Mouse (Mus musculus): ENCODE data around the gene Usmg5.
A peak's percentile ranks its signal among the peaks of the same experiment; 100 is the strongest.

The Usmg5 gene

DNA sequence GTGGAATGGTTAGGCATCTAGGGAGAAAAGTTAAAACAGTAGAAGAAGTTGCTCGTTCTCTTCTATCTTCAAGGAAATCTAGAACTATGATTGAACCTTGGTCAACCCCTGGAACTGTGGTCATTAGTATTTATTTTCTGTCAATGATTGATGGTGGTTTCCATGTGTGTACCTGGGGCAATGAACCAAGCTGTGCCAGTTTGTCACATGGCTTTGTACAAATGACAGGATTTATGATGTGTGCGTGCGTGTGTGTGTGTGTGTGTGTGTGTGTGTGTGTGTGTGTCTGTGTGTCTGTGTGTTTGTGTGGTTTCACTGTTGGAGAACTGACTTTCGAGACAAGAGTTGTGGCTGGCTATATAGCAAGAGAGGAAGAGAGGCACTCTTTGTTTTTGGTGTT, 37.0 kb downstream of the Usmg5 start:
- DNase-seq: no peak

GRCm38 (mm10) chr19:47052927-47053326, 37.5 kb downstream of the Usmg5 start:
- no peak for DNase-seq

GRCm38 (mm10) chr19:47050271-47051032, 40.0 kb downstream of the Usmg5 start, which contains the start of gene Pcgf6:
Gene Pcgf6 (minus strand): TSS chr19:47050906.
- peak; percentile 86 for DNase-seq

GRCm38 (mm10) chr19:47049840-47050239, 40.6 kb downstream of the Usmg5 start:
- peak; percentile 47 for DNase-seq

- no peak for DNase-seq
Measured at GRCm38 (mm10) chr19:47049061-47049460, 41.4 kb downstream of the Usmg5 start.

GRCm38 (mm10) chr19:47047236-47047833, 43.1 kb downstream of the Usmg5 start:
- DNase-seq: no peak

GRCm38 (mm10) chr19:47046343-47046742, 44.1 kb downstream of the Usmg5 start:
- DNase-seq: no peak

- no peak for DNase-seq
Measured at GRCm38 (mm10) chr19:47043608-47044007, 46.8 kb downstream of the Usmg5 start.

- DNase-seq: no peak
Measured at GRCm38 (mm10) chr19:47040720-47041473, 49.5 kb downstream of the Usmg5 start.

DNA sequence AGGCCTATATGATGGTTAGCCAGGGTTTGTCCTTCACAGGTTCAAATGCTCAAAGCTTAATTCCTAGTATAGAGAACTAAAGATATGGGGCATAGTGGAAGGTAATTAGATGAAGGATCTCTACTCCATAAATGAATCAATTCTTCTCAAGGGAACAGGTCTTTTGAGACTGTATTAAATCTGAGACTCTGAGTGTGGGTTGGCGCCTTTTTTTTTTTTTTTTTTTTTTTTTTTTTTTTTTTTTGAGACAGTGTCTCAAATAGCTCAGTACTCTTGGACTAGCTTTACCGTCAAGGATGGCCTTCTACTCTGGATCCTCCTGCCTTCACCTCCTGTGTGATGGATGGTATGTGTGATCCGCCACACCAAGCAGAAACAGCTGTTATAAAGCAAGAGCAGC, 53.9 kb downstream of the Usmg5 start:
- DNase-seq: no peak

GRCm38 (mm10) chr19:47034916-47035315, 55.5 kb downstream of the Usmg5 start:
- no peak for DNase-seq
